Comparison of ENCODE assay signal across 34 mouse cellular contexts in genomic region chr5:73481401-73481800, GRCm38 (mm10).
"Had no signal": no experiment of that assay in that cellular context is flagged by ENCODE, and none has a peak within 500 bp of the region (broad histone marks: within the 10 kb centered on the region; RNA-seq: fewer than 3 reads in every experiment).

No protein-coding gene starts in this region.

- H3K27ac ChIP-seq: heart, embryonic 10.5 days; heart, embryonic 13.5 days; heart, embryonic 15.5 days; hindbrain, embryonic 10.5 days; hindbrain, embryonic 12.5 days; hindbrain, embryonic 13.5 days; hindbrain, embryonic 14.5 days; hindbrain, embryonic 15.5 days; hindbrain, postnatal 0 days; intestine, embryonic 15.5 days; kidney, embryonic 15.5 days; kidney, postnatal 0 days; layer of hippocampus, adult 2 months had no signal

- H3K4me1 ChIP-seq: heart, embryonic 10.5 days; heart, embryonic 12.5 days; heart, embryonic 13.5 days; heart, embryonic 15.5 days; intestine, embryonic 15.5 days; kidney, embryonic 15.5 days had no signal

- H3K4me2 ChIP-seq: heart, embryonic 11.5 days; heart, embryonic 12.5 days; heart, embryonic 13.5 days; heart, embryonic 15.5 days; hindbrain, embryonic 12.5 days; hindbrain, embryonic 13.5 days; hindbrain, embryonic 14.5 days; hindbrain, embryonic 15.5 days; intestine, embryonic 15.5 days; kidney, embryonic 15.5 days had no signal

- H3K4me3 ChIP-seq: heart, embryonic 10.5 days; heart, embryonic 12.5 days; heart, embryonic 13.5 days; heart, embryonic 15.5 days; hindbrain, embryonic 10.5 days; hindbrain, embryonic 12.5 days; hindbrain, embryonic 13.5 days; hindbrain, embryonic 15.5 days; intestine, embryonic 15.5 days; kidney, embryonic 15.5 days; layer of hippocampus, adult 2 months had no signal

- DNase-seq: heart, postnatal 10 days; heart, postnatal 14 days; heart, postnatal 36 days; kidney, adult 11 months; kidney, adult 18-20 months; kidney, adult 2 months; kidney, adult 8-10 months; kidney, adult 9 months; kidney, postnatal 10 days; kidney, postnatal 14 days; kidney, postnatal 25 days; kidney, postnatal 36 days; kidney, postnatal 4 days; layer of hippocampus, adult 9-11 months; layer of hippocampus, postnatal 36 days had no signal

- ATAC-seq: hindbrain, embryonic 16.5 days; hindbrain, postnatal 0 days; inflammation-experienced regulatory T-cells, adult 6 months; intestine, embryonic 15.5 days; intestine, embryonic 16.5 days; intestine, postnatal 0 days had no signal

- H3K36me3 ChIP-seq: heart, embryonic 10.5 days; heart, embryonic 12.5 days; heart, embryonic 13.5 days; heart, embryonic 15.5 days; hindbrain, embryonic 10.5 days; hindbrain, embryonic 12.5 days; hindbrain, embryonic 13.5 days; hindbrain, embryonic 15.5 days; intestine, embryonic 15.5 days; kidney, embryonic 15.5 days had no signal

- H3K27me3 ChIP-seq: heart, embryonic 12.5 days; heart, embryonic 15.5 days; hindbrain, embryonic 12.5 days; hindbrain, embryonic 13.5 days; hindbrain, embryonic 15.5 days; intestine, embryonic 15.5 days; kidney, embryonic 15.5 days had no signal

- H3K9me3 ChIP-seq: heart, embryonic 10.5 days; heart, embryonic 12.5 days; heart, embryonic 13.5 days; heart, embryonic 15.5 days; hindbrain, embryonic 10.5 days; hindbrain, embryonic 12.5 days; hindbrain, embryonic 13.5 days; hindbrain, embryonic 15.5 days; intestine, embryonic 15.5 days; kidney, embryonic 15.5 days had no signal

- H3K9ac ChIP-seq: heart, embryonic 12.5 days; heart, embryonic 13.5 days; heart, embryonic 15.5 days; hindbrain, embryonic 12.5 days; hindbrain, embryonic 13.5 days; hindbrain, embryonic 14.5 days; hindbrain, embryonic 15.5 days; intestine, embryonic 15.5 days; kidney, embryonic 15.5 days had no signal
